Mouse (Mus musculus): Measurements from ENCODE around the gene Samd7. TPM values are rescaled to one million over a fixed set of nuclear protein-coding genes. Genes with fewer than 3 reads are reported as not detected.

The Samd7 gene
- total and polyA plus RNA-seq, 3 experiments: 0.06 TPM; not detected in 2

DNA sequence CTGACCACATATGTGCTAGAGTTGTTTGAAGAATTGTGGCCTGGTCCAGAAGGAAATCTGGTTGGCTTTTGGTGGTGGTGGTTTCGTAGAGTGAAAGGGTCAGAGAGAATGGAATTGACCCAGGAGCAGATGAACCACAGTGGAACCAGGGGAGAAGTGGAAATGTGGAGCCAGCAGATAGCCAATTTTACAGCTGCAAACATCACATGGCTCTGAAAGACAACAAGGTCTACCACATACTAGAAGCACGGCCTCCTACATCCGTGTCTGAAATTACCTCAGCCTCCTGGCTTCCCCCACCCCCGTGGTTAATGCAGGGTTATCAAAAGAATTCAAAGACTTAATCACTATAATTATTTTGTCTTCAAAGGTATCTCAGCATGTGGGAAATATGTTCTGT lies 18.8 kb downstream of the Samd7 start:
- DNase-seq: no peak

- no peak for DNase-seq
Observed at GRCm38 (mm10) chr3:30765311-30766027, 19.4 kb downstream of the Samd7 start.

- peak; percentile 46 for DNase-seq
Observed at GRCm38 (mm10) chr3:30766177-30766576, 20.1 kb downstream of the Samd7 start.

- DNase-seq: no peak
Observed at GRCm38 (mm10) chr3:30767271-30767670, 21.2 kb downstream of the Samd7 start.

DNA sequence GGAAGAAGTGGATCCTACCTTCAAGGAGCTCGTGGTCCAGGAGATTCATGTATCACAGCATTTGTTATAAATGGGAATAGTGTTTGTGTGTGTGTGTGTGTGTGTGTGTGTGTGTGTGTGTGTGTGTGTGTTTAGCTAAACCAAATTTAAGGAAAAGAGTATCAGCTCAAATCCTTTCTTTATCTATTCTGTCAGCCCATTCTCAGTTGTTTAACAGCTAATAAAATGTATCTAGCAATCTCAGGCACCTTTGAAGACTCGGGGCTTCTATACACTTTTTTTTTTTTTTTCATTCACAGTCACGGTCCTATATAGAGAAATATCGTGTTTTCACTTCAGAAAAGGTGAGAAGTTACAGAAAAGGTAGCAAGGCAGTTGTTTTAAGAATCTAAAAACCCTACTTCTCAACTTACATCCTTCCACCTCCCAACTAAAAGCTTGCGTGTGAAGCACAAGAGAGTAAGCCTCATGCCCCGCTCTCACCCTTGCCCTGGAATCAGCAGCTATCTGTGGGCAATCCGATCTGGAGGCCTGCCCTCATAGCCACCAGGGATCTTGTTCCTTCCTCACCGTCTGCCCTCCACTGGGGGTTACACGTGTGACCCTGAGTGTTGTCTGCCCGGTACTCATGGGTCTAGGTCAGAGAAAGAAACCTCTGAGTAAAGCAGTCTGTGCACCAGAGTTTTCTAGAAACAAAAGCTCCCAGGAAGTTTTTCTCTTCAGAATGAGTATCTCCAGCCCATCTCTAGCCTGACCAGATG lies 23.8 kb downstream of the Samd7 start:
- peak; percentile 23 for DNase-seq

DNA sequence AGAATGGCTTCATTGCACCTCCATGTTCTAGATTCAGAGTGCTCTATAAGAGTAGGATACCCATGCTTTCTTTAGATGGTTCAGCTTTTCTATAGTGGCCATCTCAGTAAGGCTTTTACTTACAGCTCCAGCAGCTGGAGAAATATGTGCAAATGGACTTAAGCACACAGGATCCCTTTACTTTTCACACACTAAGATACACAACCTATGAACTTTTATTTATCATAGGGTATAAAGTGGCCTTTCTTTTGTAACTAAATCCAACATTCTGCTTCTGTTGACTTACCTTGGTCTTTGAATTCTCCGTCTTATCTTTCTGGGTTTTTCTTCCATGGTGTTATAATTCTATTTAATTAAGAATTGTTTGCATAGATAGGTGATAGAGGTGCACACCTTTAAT lies 25.5 kb downstream of the Samd7 start:
- no peak for DNase-seq

GRCm38 (mm10) chr3:30772631-30773030 lies 26.5 kb downstream of the Samd7 start:
- no peak for DNase-seq

GRCm38 (mm10) chr3:30774677-30775076 lies 28.6 kb downstream of the Samd7 start:
- DNase-seq: no peak

DNA sequence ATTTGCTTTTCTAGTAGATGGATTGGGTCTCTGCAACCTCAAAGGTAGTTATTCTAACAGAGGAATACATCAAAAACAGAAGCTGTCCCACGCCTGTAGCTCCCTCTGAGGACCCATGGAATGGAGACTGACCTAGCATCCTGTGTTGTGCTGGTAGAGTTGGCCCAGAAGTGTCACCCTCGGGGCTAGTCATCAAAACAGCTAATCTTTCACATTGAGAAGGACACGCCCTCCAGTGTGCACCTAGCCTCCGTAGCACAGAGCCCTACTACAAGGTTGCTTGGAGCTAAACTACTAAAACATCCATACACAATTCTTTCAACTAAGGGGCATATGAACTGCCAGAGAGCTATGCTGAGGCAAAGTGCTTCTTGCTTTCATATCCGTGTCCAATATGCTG lies 31.9 kb downstream of the Samd7 start:
- DNase-seq: no peak

DNA sequence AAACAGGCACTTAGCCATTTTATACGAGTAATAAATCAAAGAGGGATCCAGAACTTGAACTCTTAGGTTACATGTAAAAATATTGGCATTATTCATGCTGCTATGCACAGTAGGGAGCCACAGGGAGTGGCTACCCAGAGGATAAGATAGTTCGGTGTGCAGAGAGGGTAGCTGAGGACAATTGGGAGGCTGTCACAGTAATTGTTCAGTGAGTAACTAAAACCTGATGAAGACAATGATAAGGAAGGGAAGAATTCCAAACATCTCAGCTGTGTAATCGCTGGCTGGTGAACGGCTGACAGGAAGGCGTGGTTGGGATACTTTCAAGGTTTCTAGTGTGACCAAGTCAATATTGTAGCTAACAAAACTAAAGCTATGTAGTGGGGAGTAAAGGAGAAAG lies 42.4 kb downstream of the Samd7 start:
- peak; percentile 41 for DNase-seq

DNA sequence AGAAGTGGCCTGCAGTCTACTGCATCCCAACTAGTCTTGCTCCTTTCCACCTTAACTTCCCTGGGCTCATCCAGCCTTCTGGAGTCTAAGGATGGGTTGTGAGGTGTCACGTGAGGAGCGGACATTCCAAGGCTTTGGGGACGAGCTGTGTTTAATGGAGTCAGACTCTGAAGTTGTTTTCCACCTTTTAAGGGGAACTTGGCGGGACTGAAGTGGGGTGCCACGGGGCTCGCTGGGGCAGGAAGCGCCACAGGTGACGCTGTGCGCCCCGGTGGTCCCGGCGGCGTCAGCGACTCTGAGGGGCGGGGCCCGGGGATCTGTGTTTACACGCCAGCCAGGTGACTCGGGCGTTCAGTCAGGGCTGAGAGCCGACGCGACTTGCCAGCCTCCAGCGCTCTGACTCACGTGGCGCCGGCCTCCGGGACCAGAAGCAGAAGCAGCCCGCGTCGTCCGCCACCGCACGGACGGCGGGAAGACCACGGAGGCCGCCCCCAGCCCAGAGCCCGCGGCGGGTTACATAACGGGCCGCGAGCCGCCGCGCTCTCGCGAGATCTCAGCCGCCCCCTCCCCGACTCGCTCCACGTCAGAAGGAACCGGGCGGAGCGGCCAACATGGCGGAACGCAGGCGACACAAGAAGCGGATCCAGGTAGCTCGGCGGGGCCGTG lies 46.8 kb downstream of the Samd7 start, which contains the start of gene Sec62:
TSS of gene Sec62 (plus strand) at position 139 of the 666 bp plus-strand sequence.
- peak; percentile 95 for DNase-seq

DNA sequence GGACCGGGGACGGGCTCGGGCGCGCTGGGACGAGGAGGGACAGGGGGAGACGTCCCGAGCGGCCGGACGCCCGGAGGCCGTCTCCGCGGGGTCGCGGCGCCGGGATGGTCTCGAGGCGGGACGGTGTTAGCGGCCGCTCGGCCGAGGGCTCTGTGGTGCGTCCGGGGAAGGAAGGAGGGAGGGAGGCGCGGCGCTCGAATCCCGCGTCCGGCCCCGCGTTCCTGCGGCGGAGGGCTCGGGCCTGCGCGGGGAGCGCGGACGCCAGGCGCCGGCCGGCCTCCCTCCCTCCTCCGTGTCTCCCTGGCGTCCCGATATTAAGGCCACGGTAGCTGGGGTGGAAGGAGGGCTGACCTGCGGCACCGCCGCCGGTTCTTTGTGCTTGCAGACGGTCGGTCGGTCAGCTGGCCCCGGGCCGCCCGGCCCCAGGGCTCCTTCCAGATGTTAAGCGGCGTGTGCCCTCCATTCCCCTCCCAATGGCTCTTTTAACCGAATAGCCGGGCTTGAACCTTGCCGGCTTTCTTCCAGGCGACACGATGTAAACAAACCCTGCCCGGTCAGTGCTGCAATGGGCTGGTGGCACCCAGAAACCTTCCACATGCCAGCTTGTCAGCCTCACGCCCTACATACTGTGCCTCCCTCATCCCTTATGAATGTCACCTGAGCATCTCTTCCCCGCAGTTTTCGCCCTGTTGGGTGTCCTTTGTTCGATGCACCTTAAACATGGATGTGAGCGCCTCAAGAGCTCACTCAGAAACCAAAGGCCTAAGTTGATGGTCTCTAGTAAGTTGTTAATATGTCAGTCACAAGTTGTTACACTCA lies 47.5 kb downstream of the Samd7 start:
- peak; percentile 74 for DNase-seq

- no peak for DNase-seq
Observed at GRCm38 (mm10) chr3:30802171-30802570, 56.1 kb downstream of the Samd7 start.

GRCm38 (mm10) chr3:30812881-30813280 lies 66.8 kb downstream of the Samd7 start:
- DNase-seq: no peak

Other genes with a start within 250 kb of the Samd7 start
- gene Mecom, start 198.3 kb upstream of the Samd7 start, total RNA-seq (2021): 10 to 100 TPM in 1 of 2 experiments, 1 to 10 TPM in 1; 4.4 to 10.7 TPM
- gene Mecom, start 198.3 kb upstream of the Samd7 start, polyA plus RNA-seq (2012; rRNA removed): 0.52 and 0.55 TPM in 2 replicates
- gene Actrt3, start 146.4 kb upstream of the Samd7 start, total RNA-seq (2021): not detected
- not detected in 2 replicates for gene Actrt3, start 146.4 kb upstream of the Samd7 start, polyA plus RNA-seq (2012; rRNA removed)
- 10 to 100 TPM; 21.7 to 22.9 TPM for gene Mynn, start 144.2 kb upstream of the Samd7 start, total RNA-seq (2021)
- gene Mynn, start 144.2 kb upstream of the Samd7 start, polyA plus RNA-seq (2012; rRNA removed): 2.3 and 4.6 TPM in 2 replicates
- not detected for gene Lrriq4, start 101.8 kb upstream of the Samd7 start, total RNA-seq (2021)
- not detected in 2 replicates for gene Lrriq4, start 101.8 kb upstream of the Samd7 start, polyA plus RNA-seq (2012; rRNA removed)
- gene Lrrc34, start 98.4 kb upstream of the Samd7 start, total RNA-seq (2021): not detected
- gene Lrrc34, start 98.4 kb upstream of the Samd7 start, polyA plus RNA-seq (2012; rRNA removed): not detected in 2 replicates
- gene Lrrc31, start 46.5 kb upstream of the Samd7 start, total RNA-seq (2021): not detected
- gene Lrrc31, start 46.5 kb upstream of the Samd7 start, polyA plus RNA-seq (2012; rRNA removed): not detected in 2 replicates
- gene Sec62, start 46.6 kb downstream of the Samd7 start, total RNA-seq (2021): 100 to 1,000 TPM in 1 of 2 experiments, 10 to 100 TPM in 1; 87.2 to 109 TPM
- 9.4 and 11.3 TPM in 2 replicates for gene Sec62, start 46.6 kb downstream of the Samd7 start, polyA plus RNA-seq (2012; rRNA removed)
- gene Gpr160, start 109.7 kb downstream of the Samd7 start, total RNA-seq (2021): 1 to 10 TPM; 1.0 to 1.3 TPM
- gene Gpr160, start 109.7 kb downstream of the Samd7 start, polyA plus RNA-seq (2012; rRNA removed): 2.1 and 2.4 TPM in 2 replicates
- 10 to 100 TPM; 26.8 to 41.5 TPM for gene Phc3, start 223.1 kb downstream of the Samd7 start, total RNA-seq (2021)
- 24.8 and 32.1 TPM in 2 replicates for gene Phc3, start 223.1 kb downstream of the Samd7 start, polyA plus RNA-seq (2012; rRNA removed)
- gene Prkci, start 249.5 kb downstream of the Samd7 start, total RNA-seq (2021): 10 to 100 TPM; 47.5 to 47.8 TPM
- gene Prkci, start 249.5 kb downstream of the Samd7 start, polyA plus RNA-seq (2012; rRNA removed): 8.4 and 8.5 TPM in 2 replicates